Mouse (Mus musculus): Measurements from ENCODE around the gene Gm7942.
"Not testable (repeated sequence)": the region's sequence is repeated elsewhere in the genome, so short reads cannot be mapped to it uniquely, and the experiment has no call there.

DNA sequence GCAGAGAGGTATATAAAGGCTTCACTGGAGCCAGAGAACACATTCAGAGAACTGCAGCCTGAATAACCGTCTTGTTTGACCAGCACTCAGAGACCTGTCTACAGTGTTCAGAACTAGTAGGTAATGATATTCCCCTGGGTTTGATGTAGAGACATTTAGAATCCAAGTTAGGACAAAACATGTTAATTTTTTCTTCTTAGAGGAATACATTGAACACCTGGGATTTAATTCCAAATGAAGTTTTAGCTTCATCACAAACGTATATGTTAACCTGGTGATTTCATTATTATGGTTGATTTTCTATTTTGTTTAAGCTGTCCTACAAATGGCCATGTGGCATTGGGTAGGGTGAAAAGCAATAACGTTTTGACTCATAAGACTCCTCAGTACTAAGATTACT, at the start of gene Gm7942:
- not testable (repeated sequence) for TF ChIP-seq POLR2A (IDR thresholded peaks at IDR 0.05; ENCODE audit: borderline replicate concordance, extremely low read depth, insufficient read depth, insufficient read length, poor library complexity, severe bottlenecking); CTCF (IDR thresholded peaks at IDR 0.05; ENCODE audit: borderline replicate concordance, extremely low read depth, insufficient read depth, insufficient read length)
